Comparison of ENCODE assay signal across 8 mouse cellular contexts in the genomic region with DNA sequence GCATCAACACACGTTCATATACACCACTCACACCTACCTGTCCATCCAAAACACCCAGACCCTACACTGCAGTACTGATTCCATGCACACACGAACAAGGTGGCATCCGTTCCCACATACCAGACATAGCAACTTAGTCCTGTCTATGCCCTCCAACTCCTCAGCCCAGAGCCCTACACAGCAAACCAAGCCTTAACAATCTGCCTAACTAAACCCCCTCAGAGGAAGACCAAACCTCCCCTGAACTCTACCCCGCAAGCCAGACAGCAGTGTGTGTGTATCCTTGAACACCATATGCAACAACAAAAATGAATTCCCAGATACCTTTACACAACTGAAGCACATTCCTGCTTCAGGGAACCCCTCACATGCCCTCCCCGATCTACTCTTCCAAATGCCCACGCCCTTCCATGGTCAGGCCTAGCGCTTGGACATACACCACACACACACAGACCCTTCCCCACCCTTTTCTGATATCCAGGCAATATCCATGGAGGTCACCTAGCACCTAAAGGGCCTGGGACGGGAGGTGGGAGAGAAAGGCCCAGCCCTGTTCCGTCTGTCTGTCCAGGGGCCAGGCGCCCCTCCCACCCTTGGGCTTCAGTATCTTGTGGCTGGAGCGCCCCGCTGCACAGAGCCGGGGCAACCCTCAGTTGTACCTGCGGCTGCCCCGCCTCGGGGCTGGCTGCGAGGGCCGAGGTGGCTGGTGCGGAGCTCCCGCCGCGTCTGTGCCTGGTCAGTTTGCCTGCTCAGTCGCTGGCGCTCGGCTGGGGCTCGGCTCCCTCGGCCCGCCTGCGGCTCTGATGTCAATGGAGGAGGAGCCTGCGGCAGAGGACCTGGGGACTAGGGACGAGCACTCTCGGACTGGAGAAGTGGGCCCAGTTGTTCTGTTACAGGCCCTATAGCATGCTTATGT. TPM values are rescaled to one million over a fixed set of nuclear protein-coding genes. Genes with fewer than 3 reads are reported as not detected.
A peak's percentile ranks its signal among the peaks of the same experiment; 100 is the strongest.
DNase-seq lines count a peak whose midpoint lies in the region; ATAC-seq and TF ChIP-seq lines count a peak whose summit lies in the region.

A gene (minus strand): TSS at position 808 of the 916 bp plus-strand sequence.

- H3K36me3 ChIP-seq in forebrain, embryonic 16.5 days (ENCODE audit: control insufficient read depth, insufficient read depth): no peaks in the 10 kb centered on the region
- H3K36me3 ChIP-seq in neural tube, embryonic 15.5 days: peaks cover 12% of the 10 kb centered on the region

- TF ChIP-seq CTCF in lung, adult 2 months (IDR thresholded peaks at IDR 0.05; ENCODE audit: insufficient read depth, low read length): no peak

- H3K9ac ChIP-seq in forebrain, embryonic 16.5 days (replicated peaks; ENCODE audit: low read depth, low read length): peak within 1 kb of the TSS; percentile 84
- H3K9ac ChIP-seq in neural tube, embryonic 15.5 days (replicated peaks): peak within 1 kb of the TSS; percentile 89

- intact Hi-C loops in heart, postnatal 25 days (cut with DNase I): loop anchor here (5.0 kb wide), 1 partner anchor 34 kb away; a partner anchor contains a TSS

- peak; percentile 85 for ATAC-seq in forebrain, embryonic 16.5 days
- peak; percentile 85 for ATAC-seq in neural tube, embryonic 15.5 days (ENCODE audit: low FRiP score)

- H3K9me3 ChIP-seq in forebrain, embryonic 16.5 days (ENCODE audit: control insufficient read depth, low read length): no peaks in the 10 kb centered on the region
- no peaks in the 10 kb centered on the region for H3K9me3 ChIP-seq in neural tube, embryonic 15.5 days (replicated peaks)

- H3K4me2 ChIP-seq in forebrain, embryonic 16.5 days (ENCODE audit: low read length): peak within 1 kb of the TSS; percentile 84
- peak within 1 kb of the TSS; percentile 79 for H3K4me2 ChIP-seq in neural tube, embryonic 15.5 days

- peak; percentile 82 for DNase-seq in Muller cell, postnatal 12 days (ENCODE audit: inconsistent ontology term)
- peak; percentile 86 to 90 for DNase-seq in cerebellum, adult 18-20 months
- DNase-seq in heart, postnatal 25 days (ENCODE audit: low spot score): peak; percentile 80
- no peak for DNase-seq in large intestine, adult 2 months (ENCODE audit: low read depth, low spot score)
- peak; percentile 82 for DNase-seq in lung, adult 2 months
- DNase-seq in thymus, postnatal 0 days (ENCODE audit: low spot score): no peak

- H3K4me3 ChIP-seq in forebrain, embryonic 16.5 days (replicated peaks; ENCODE audit: low read length): peak within 1 kb of the TSS; percentile 61
- H3K4me3 ChIP-seq in lung, adult 2 months (replicated peaks; ENCODE audit: extremely low read depth, low read depth, low read length): peak within 1 kb of the TSS; percentile 77
- H3K4me3 ChIP-seq in neural tube, embryonic 15.5 days (replicated peaks): peak within 1 kb of the TSS; percentile 65

- peak; percentile 77 for TF ChIP-seq POLR2A in lung, adult 2 months (IDR thresholded peaks at IDR 0.05; ENCODE audit: borderline replicate concordance, extremely low read depth, low read depth, low read length)

- no peak within 1 kb of the TSS for H3K27ac ChIP-seq in forebrain, embryonic 16.5 days (ENCODE audit: low read length)
- H3K27ac ChIP-seq in neural tube, embryonic 15.5 days (replicated peaks): peak within 1 kb of the TSS; percentile 66

- 21% methylated on average over 23 of the region's 32 CpGs for WGBS in forebrain, embryonic 16.5 days
- 11% methylated on average over 32 of the region's 32 CpGs for WGBS in large intestine, adult 2 months
- WGBS in lung, adult 2 months: 7% methylated on average over 32 of the region's 32 CpGs
- WGBS in neural tube, embryonic 15.5 days: 15% methylated on average over 32 of the region's 32 CpGs

- peaks cover 16% of the 10 kb centered on the region for H3K4me1 ChIP-seq in forebrain, embryonic 16.5 days (replicated peaks; ENCODE audit: control insufficient read depth, insufficient read depth, low read length)
- H3K4me1 ChIP-seq in lung, adult 2 months (ENCODE audit: control insufficient read depth, insufficient read depth, low read length): peaks cover 14% of the 10 kb centered on the region
- peaks cover 32% of the 10 kb centered on the region for H3K4me1 ChIP-seq in neural tube, embryonic 15.5 days

- H3K27me3 ChIP-seq in forebrain, embryonic 16.5 days (replicated peaks; ENCODE audit: control insufficient read depth, insufficient read depth, low read length): no peaks in the 10 kb centered on the region
- no peaks in the 10 kb centered on the region for H3K27me3 ChIP-seq in neural tube, embryonic 15.5 days (replicated peaks)

RNA-seq across cellular contexts. Expression of the gene that starts here (rescaled TPM):
- polyA plus RNA-seq in forebrain, embryonic 16.5 days (2015; fragmentation: Nextera tagmentation; extraction: Ambion mirVana): 78.9 and 99.3 TPM in 2 replicates
- total RNA-seq in heart, postnatal 25 days (2021): 10 to 100 TPM; 65.9 to 68.5 TPM
- polyA plus RNA-seq in large intestine, adult 2 months (2012; rRNA removed): 19.6 and 20.4 TPM in 2 replicates
- 69.2 and 84.4 TPM in 2 replicates for polyA plus RNA-seq in lung, adult 2 months (2012; rRNA removed)
- polyA plus RNA-seq in neural tube, embryonic 15.5 days (2015; fragmentation: Nextera tagmentation; extraction: Ambion mirVana): 103 and 119 TPM in 2 replicates
- 10.9 and 12.7 TPM in 2 replicates for polyA plus RNA-seq in thymus, postnatal 0 days (2015; fragmentation: Nextera tagmentation; extraction: Ambion mirVana)

Comparison
In these comparisons a context has a peak if more than half of its experiments do, and no peak if none do; other contexts are left out.
1. DNase-seq: peak in Muller cell, postnatal 12 days (single experiment), cerebellum, adult 18-20 months (2 of 2), heart, postnatal 25 days (single experiment) and lung, adult 2 months (single experiment); none in large intestine, adult 2 months (single experiment) and thymus, postnatal 0 days (single experiment).
2. Peak in every context shown above with its lines, with median percentiles within 50 percentile points of each other: H3K4me3 ChIP-seq.